26 mouse cellular contexts compared by ENCODE assay signal in genomic region chr3:27590823-27591222, GRCm38 (mm10).
DNase-seq lines count a peak whose midpoint lies in the region; ATAC-seq and TF ChIP-seq lines count a peak whose summit lies in the region.
"Had no signal": no experiment of that assay in that cellular context is flagged by ENCODE, and none has a peak within 500 bp of the region (broad histone marks: within the 10 kb centered on the region; RNA-seq: fewer than 3 reads in every experiment).

No protein-coding gene starts in this region.

- no peaks in the 10 kb centered on the region for H3K27me3 ChIP-seq in heart, embryonic 16.5 days (ENCODE audit: control insufficient read depth, insufficient read depth, low read length)
- no peaks in the 10 kb centered on the region for H3K27me3 ChIP-seq in lung, embryonic 14.5 days (ENCODE audit: insufficient read depth, low read length)
- no peaks in the 10 kb centered on the region for H3K27me3 ChIP-seq in forebrain, embryonic 13.5 days
- H3K27me3 ChIP-seq: embryonic facial prominence, embryonic 12.5 days; hindbrain, embryonic 15.5 days; midbrain, embryonic 15.5 days; neural tube, embryonic 12.5 days had no signal

- WGBS in heart, embryonic 16.5 days: 46% methylated on average over 11 of the region's 11 CpGs
- WGBS in lung, embryonic 14.5 days: 59% methylated on average over 11 of the region's 11 CpGs
- 88% methylated on average over 11 of the region's 11 CpGs for WGBS in forebrain, embryonic 13.5 days

- no peak for DNase-seq in frontal cortex, postnatal 14 days (ENCODE audit: low spot score in 2 of 2)
- no peak for DNase-seq in heart, postnatal 36 days
- DNase-seq in lung, embryonic 14.5 days: no peak
- no peak for DNase-seq in lung, postnatal 25 days (ENCODE audit: low spot score)
- DNase-seq in brain, adult 2 months (ENCODE audit: low read depth, low spot score): peak; percentile 28
- DNase-seq: adrenal gland, adult 2 months; cerebellum, adult 11-12 months; cerebellum, postnatal 14 days; gastrocnemius, postnatal 10 days; heart, postnatal 10 days; kidney, adult 9 months; left cerebral cortex, postnatal 4 days; liver, postnatal 0 days; right cerebral cortex, postnatal 14 days; thymus, postnatal 14 days had no signal

- TF ChIP-seq CTCF in lung, embryonic 14.5 days (IDR thresholded peaks at IDR 0.05; ENCODE audit: low read depth): no peak

- no peak overlapping the region for H3K4me2 ChIP-seq in heart, embryonic 16.5 days (ENCODE audit: low read depth, low read length)
- no peak overlapping the region for H3K4me2 ChIP-seq in lung, embryonic 14.5 days
- H3K4me2 ChIP-seq in forebrain, embryonic 13.5 days: no peak overlapping the region
- H3K4me2 ChIP-seq: embryonic facial prominence, embryonic 12.5 days; hindbrain, embryonic 15.5 days; midbrain, embryonic 15.5 days; neural tube, embryonic 12.5 days had no signal

- H3K4me3 ChIP-seq in heart, embryonic 16.5 days (ENCODE audit: low read length): no peak overlapping the region
- no peak overlapping the region for H3K4me3 ChIP-seq in lung, embryonic 14.5 days (ENCODE audit: low read depth, low read length)
- H3K4me3 ChIP-seq in forebrain, embryonic 13.5 days: no peak overlapping the region
- H3K4me3 ChIP-seq: embryonic facial prominence, embryonic 12.5 days; erythroblast, embryonic 14.5 days; hindbrain, embryonic 15.5 days; midbrain, embryonic 15.5 days; neural tube, embryonic 12.5 days had no signal

- no peaks in the 10 kb centered on the region for H3K9me3 ChIP-seq in heart, embryonic 16.5 days (replicated peaks; ENCODE audit: control insufficient read depth, low read length)
- no peaks in the 10 kb centered on the region for H3K9me3 ChIP-seq in lung, embryonic 14.5 days (ENCODE audit: low read depth, low read length)
- no peaks in the 10 kb centered on the region for H3K9me3 ChIP-seq in forebrain, embryonic 13.5 days (replicated peaks)
- H3K9me3 ChIP-seq: embryonic facial prominence, embryonic 12.5 days; hindbrain, embryonic 15.5 days; midbrain, embryonic 15.5 days; neural tube, embryonic 12.5 days had no signal

- ATAC-seq in frontal cortex, adult (ENCODE audit: low TSS enrichment): peak; percentile 24; the same call in 1 of the 2 replicates
- no peak for ATAC-seq in heart, embryonic 16.5 days (replicated peaks; ENCODE audit: extremely low read depth, insufficient read depth, low FRiP score)
- ATAC-seq in lung, embryonic 14.5 days (ENCODE audit: insufficient read depth): peak; percentile 59
- ATAC-seq in forebrain, embryonic 13.5 days: no peak
- ATAC-seq: forebrain, embryonic 14.5 days; intestine, embryonic 16.5 days; liver, postnatal 0 days; midbrain, embryonic 15.5 days had no signal

- no peaks in the 10 kb centered on the region for H3K36me3 ChIP-seq in heart, embryonic 16.5 days (ENCODE audit: control insufficient read depth, insufficient read depth)
- H3K36me3 ChIP-seq in lung, embryonic 14.5 days (ENCODE audit: insufficient read depth): 0 out of 2 replicates have a peak, but pooled peaks cover 4% of the 10 kb centered on the region
- H3K36me3 ChIP-seq in forebrain, embryonic 13.5 days (ENCODE audit: poor library complexity, severe bottlenecking): no peaks in the 10 kb centered on the region
- H3K36me3 ChIP-seq: embryonic facial prominence, embryonic 12.5 days; hindbrain, embryonic 15.5 days; midbrain, embryonic 15.5 days; neural tube, embryonic 12.5 days had no signal

- no peak overlapping the region for H3K9ac ChIP-seq in heart, embryonic 16.5 days (ENCODE audit: low read length)
- no peak overlapping the region for H3K9ac ChIP-seq in lung, embryonic 14.5 days
- no peak overlapping the region for H3K9ac ChIP-seq in forebrain, embryonic 13.5 days
- H3K9ac ChIP-seq: embryonic facial prominence, embryonic 12.5 days; hindbrain, embryonic 15.5 days; liver, postnatal 0 days; midbrain, embryonic 15.5 days; neural tube, embryonic 12.5 days had no signal

- H3K27ac ChIP-seq in heart, embryonic 16.5 days (ENCODE audit: low read length): peak overlapping the region; percentile 13; the same call in 1 of the 2 replicates
- H3K27ac ChIP-seq in lung, embryonic 14.5 days (ENCODE audit: low read depth): no peak overlapping the region; the same call in 1 of the 2 replicates
- no peak overlapping the region for H3K27ac ChIP-seq in forebrain, embryonic 13.5 days
- H3K27ac ChIP-seq: embryonic facial prominence, embryonic 12.5 days; hindbrain, embryonic 15.5 days; macrophage; midbrain, embryonic 15.5 days; neural tube, embryonic 12.5 days had no signal

- intact Hi-C loops in heart, postnatal 36 days (cut with DNase I): no loop called here

- peaks cover 14% of the 10 kb centered on the region for H3K4me1 ChIP-seq in heart, embryonic 16.5 days (ENCODE audit: control insufficient read depth, insufficient read depth, low read length)
- H3K4me1 ChIP-seq in lung, embryonic 14.5 days (ENCODE audit: insufficient read depth): peaks cover 6% of the 10 kb centered on the region; the same call in 1 of the 2 replicates
- H3K4me1 ChIP-seq in forebrain, embryonic 13.5 days: no peaks in the 10 kb centered on the region
- H3K4me1 ChIP-seq: embryonic facial prominence, embryonic 12.5 days; hindbrain, embryonic 15.5 days; midbrain, embryonic 15.5 days; neural tube, embryonic 12.5 days had no signal

Comparison
In these comparisons a context has a peak if more than half of its experiments do, and no peak if none do; other contexts are left out.
1. ATAC-seq: peak in frontal cortex, adult (single experiment) and lung, embryonic 14.5 days (single experiment); none in heart, embryonic 16.5 days (single experiment) and forebrain, embryonic 13.5 days (single experiment).